Mouse (Mus musculus): Measurements from ENCODE around the gene Atn1. TPM values are rescaled to one million over a fixed set of nuclear protein-coding genes. Genes with fewer than 3 reads are reported as not detected.
"Not testable (repeated sequence)": the region's sequence is repeated elsewhere in the genome, so short reads cannot be mapped to it uniquely, and the experiment has no call there.

The Atn1 gene
- polyA plus RNA-seq (2016; fragmentation: Nextera tagmentation; extraction: Ambion mirVana), result 9.5 and 10.2 TPM in 2 replicates

- no peaks in the 10 kb centered on the region for H3K36me3 ChIP-seq
- peak within 1 kb of the TSS; percentile 80 for H3K4me2 ChIP-seq
- no peaks in the 10 kb centered on the region for H3K9me3 ChIP-seq (replicated peaks)
- peak within 1 kb of the TSS; percentile 81 for H3K4me3 ChIP-seq
- H3K9ac ChIP-seq, result peak within 1 kb of the TSS; percentile 95
- H3K27ac ChIP-seq (ENCODE audit: poor library complexity, severe bottlenecking), result peak within 1 kb of the TSS; percentile 90
- peaks cover 43% of the 10 kb centered on the region for H3K4me1 ChIP-seq (replicated peaks)
- under 1% methylated on average over 71 of the region's 100 CpGs for WGBS
- ATAC-seq (ENCODE audit: insufficient number of reproducible peaks, low FRiP score), result peak; percentile 73
- H3K27me3 ChIP-seq (replicated peaks), result no peaks in the 10 kb centered on the region
Measured at GRCm38 (mm10) chr6:124755831-124756595, at the start of gene Atn1, which contains the start of gene Gm45234. Atn1 (minus strand) TSS chr6:124756524. Gm45234 (minus strand) TSS chr6:124756021.

GRCm38 (mm10) chr6:124805341-124806321 lies 49.3 kb upstream of the Atn1 start:
- Histone ChIP-seq H3K4me3 (peak overlapping the region; percentile 58), H3K27me3 (replicated peaks) (no peaks in the 10 kb centered on the region), H3K4me1 (replicated peaks) (peaks cover 43% of the 10 kb centered on the region), H3K36me3 (peaks cover 8% of the 10 kb centered on the region), H3K4me2 (peak overlapping the region; percentile 83), H3K27ac (ENCODE audit: poor library complexity, severe bottlenecking) (peak overlapping the region; percentile 96), H3K9ac (peak overlapping the region; percentile 77), H3K9me3 (replicated peaks) (no peaks in the 10 kb centered on the region)
- ATAC-seq (ENCODE audit: insufficient number of reproducible peaks, low FRiP score), result peak; percentile 90
- WGBS, result 2% methylated on average over 34 of the region's 34 CpGs

- Histone ChIP-seq H3K4me2 (no peak overlapping the region), H3K9me3 (replicated peaks) (no peaks in the 10 kb centered on the region), H3K36me3 (no peaks in the 10 kb centered on the region), H3K4me3 (no peak overlapping the region), H3K27ac (ENCODE audit: poor library complexity, severe bottlenecking) (no peak overlapping the region), H3K27me3 (replicated peaks) (no peaks in the 10 kb centered on the region), H3K4me1 (replicated peaks) (peaks cover 32% of the 10 kb centered on the region), H3K9ac (no peak overlapping the region)
- WGBS, result 94% methylated on average over 3 of the region's 3 CpGs
- no peak for ATAC-seq (ENCODE audit: insufficient number of reproducible peaks, low FRiP score)
Measured at GRCm38 (mm10) chr6:124804341-124804740, 48.0 kb upstream of the Atn1 start.

GRCm38 (mm10) chr6:124803691-124804090 lies 47.4 kb upstream of the Atn1 start:
- not testable (repeated sequence) for H3K4me3 ChIP-seq; H3K36me3 ChIP-seq; H3K4me2 ChIP-seq; H3K27ac ChIP-seq (ENCODE audit: poor library complexity, severe bottlenecking); H3K9ac ChIP-seq; ATAC-seq (ENCODE audit: insufficient number of reproducible peaks, low FRiP score); H3K27me3 ChIP-seq (replicated peaks); H3K9me3 ChIP-seq (replicated peaks)
- H3K4me1 ChIP-seq (replicated peaks), result peaks cover 32% of the 10 kb centered on the region
- WGBS, result 92% methylated on average over 4 of the region's 4 CpGs

- no peaks in the 10 kb centered on the region for H3K36me3 ChIP-seq
- no peak overlapping the region for H3K4me2 ChIP-seq
- H3K27ac ChIP-seq (ENCODE audit: poor library complexity, severe bottlenecking), result no peak overlapping the region
- H3K4me3 ChIP-seq, result no peak overlapping the region
- H3K27me3 ChIP-seq (replicated peaks), result no peaks in the 10 kb centered on the region
- H3K4me1 ChIP-seq (replicated peaks), result peaks cover 27% of the 10 kb centered on the region
- H3K9me3 ChIP-seq (replicated peaks), result no peaks in the 10 kb centered on the region
- no peak for ATAC-seq (ENCODE audit: insufficient number of reproducible peaks, low FRiP score)
- WGBS, result 76% methylated on average over 3 of the region's 3 CpGs
- no peak overlapping the region for H3K9ac ChIP-seq
Measured at GRCm38 (mm10) chr6:124803061-124803460, 46.7 kb upstream of the Atn1 start.

GRCm38 (mm10) chr6:124802400-124802799 lies 46.1 kb upstream of the Atn1 start:
- not testable (repeated sequence) for H3K9me3 ChIP-seq (replicated peaks); H3K27ac ChIP-seq (ENCODE audit: poor library complexity, severe bottlenecking); H3K9ac ChIP-seq; H3K27me3 ChIP-seq (replicated peaks); H3K36me3 ChIP-seq; ATAC-seq (ENCODE audit: insufficient number of reproducible peaks, low FRiP score)
- WGBS, result 13% methylated on average over 6 of the region's 9 CpGs
- Histone ChIP-seq H3K4me3 (peak overlapping the region; percentile 23), H3K4me2 (peak overlapping the region; percentile 53), H3K4me1 (replicated peaks) (peaks cover 21% of the 10 kb centered on the region)

GRCm38 (mm10) chr6:124796200-124796599 lies 39.9 kb upstream of the Atn1 start:
- Histone ChIP-seq H3K9ac (no peak overlapping the region), H3K27me3 (replicated peaks) (no peaks in the 10 kb centered on the region), H3K4me2 (no peak overlapping the region), H3K27ac (ENCODE audit: poor library complexity, severe bottlenecking) (no peak overlapping the region), H3K9me3 (replicated peaks) (no peaks in the 10 kb centered on the region), H3K4me1 (replicated peaks) (no peaks in the 10 kb centered on the region), H3K4me3 (no peak overlapping the region), H3K36me3 (no peaks in the 10 kb centered on the region)
- WGBS, result 86% methylated on average over 2 of the region's 2 CpGs
- no peak for ATAC-seq (ENCODE audit: insufficient number of reproducible peaks, low FRiP score)

- Histone ChIP-seq H3K27me3 (replicated peaks) (no peaks in the 10 kb centered on the region), H3K4me3 (no peak overlapping the region), H3K27ac (ENCODE audit: poor library complexity, severe bottlenecking) (no peak overlapping the region), H3K9me3 (replicated peaks) (no peaks in the 10 kb centered on the region), H3K4me1 (replicated peaks) (no peaks in the 10 kb centered on the region), H3K36me3 (no peaks in the 10 kb centered on the region), H3K9ac (no peak overlapping the region), H3K4me2 (no peak overlapping the region)
- no peak for ATAC-seq (ENCODE audit: insufficient number of reproducible peaks, low FRiP score)
- 81% methylated on average over 4 of the region's 4 CpGs for WGBS
Measured at GRCm38 (mm10) chr6:124795781-124796180, 39.5 kb upstream of the Atn1 start.

GRCm38 (mm10) chr6:124791911-124792310 lies 35.6 kb upstream of the Atn1 start:
- no peak overlapping the region for H3K9ac ChIP-seq
- WGBS, result 75% methylated on average over 3 of the region's 3 CpGs
- H3K27me3 ChIP-seq (replicated peaks), result no peaks in the 10 kb centered on the region
- H3K4me1 ChIP-seq (replicated peaks), result no peaks in the 10 kb centered on the region
- H3K9me3 ChIP-seq (replicated peaks), result no peaks in the 10 kb centered on the region
- ATAC-seq (ENCODE audit: insufficient number of reproducible peaks, low FRiP score), result no peak
- H3K4me2 ChIP-seq, result no peak overlapping the region
- no peak overlapping the region for H3K27ac ChIP-seq (ENCODE audit: poor library complexity, severe bottlenecking)
- no peaks in the 10 kb centered on the region for H3K36me3 ChIP-seq
- no peak overlapping the region for H3K4me3 ChIP-seq

- Histone ChIP-seq H3K4me1 (replicated peaks) (no peaks in the 10 kb centered on the region), H3K4me3 (no peak overlapping the region), H3K9me3 (replicated peaks) (no peaks in the 10 kb centered on the region), H3K4me2 (no peak overlapping the region), H3K9ac (no peak overlapping the region), H3K36me3 (no peaks in the 10 kb centered on the region), H3K27ac (ENCODE audit: poor library complexity, severe bottlenecking) (no peak overlapping the region), H3K27me3 (replicated peaks) (no peaks in the 10 kb centered on the region)
- no peak for ATAC-seq (ENCODE audit: insufficient number of reproducible peaks, low FRiP score)
- WGBS, result 66% methylated on average over 4 of the region's 4 CpGs
Measured at GRCm38 (mm10) chr6:124790121-124790520, 33.8 kb upstream of the Atn1 start.

GRCm38 (mm10) chr6:124789519-124789918 lies 33.2 kb upstream of the Atn1 start:
- ATAC-seq (ENCODE audit: insufficient number of reproducible peaks, low FRiP score), result no peak
- Histone ChIP-seq H3K4me3 (no peak overlapping the region), H3K36me3 (no peaks in the 10 kb centered on the region), H3K9me3 (replicated peaks) (no peaks in the 10 kb centered on the region), H3K4me2 (no peak overlapping the region), H3K9ac (no peak overlapping the region), H3K27me3 (replicated peaks) (no peaks in the 10 kb centered on the region), H3K27ac (ENCODE audit: poor library complexity, severe bottlenecking) (no peak overlapping the region), H3K4me1 (replicated peaks) (no peaks in the 10 kb centered on the region)
- 82% methylated on average over 4 of the region's 4 CpGs for WGBS
